Mouse (Mus musculus) heart, adult 2 months (tissue): ENCODE measurements at regions not wholly inside any gene's neighbourhood (a gene's known extent, or its start where the extent isn't known, plus 50 kb on each side); places are given as distances from the start of the nearest gene placed in this dataset.

Experiments
- CTCF ChIP-seq: fragments of 200-600 bp; IDR thresholded peaks from 2 replicates; pipeline ENCODE4 v1.8.1; 2022; ENCODE audit warnings: antibody characterized with exemption, mild to moderate bottlenecking, moderate library complexity
- EP300 ChIP-seq: fragments of 200-500 bp; IDR thresholded peaks from 2 replicates; pipeline ENCODE4 v1.6.1; 2011; ENCODE audit warnings: low read depth, low read length, control low read depth; ENCODE audit not compliant: insufficient read depth

GRCm38 (mm10) chr14:47990716-47991115 lies 129.9 kb upstream of the Peli2 start:
- TF ChIP-seq CTCF (no peak), EP300 (no peak)
